Mouse (Mus musculus): ENCODE results near the gene Smc2.

GRCm38 (mm10) chr4:52461321-52461720 lies 22.3 kb downstream of the Smc2 start:
- TF ChIP-seq POLR2A (IDR thresholded peaks at IDR 0.05; ENCODE audit: borderline replicate concordance, control insufficient read depth, low read depth, low read length) (no peak), CTCF (IDR thresholded peaks at IDR 0.05; ENCODE audit: control insufficient read depth, insufficient read depth, low read length) (no peak)
